Mouse (Mus musculus) liver, embryonic 15.5 days (tissue): ENCODE measurements at regions not wholly inside any gene's neighbourhood (a gene's known extent, or its start where the extent isn't known, plus 50 kb on each side); places are given as distances from the start of the nearest gene placed in this dataset.
"Not testable (repeated sequence)": the region's sequence is repeated elsewhere in the genome, so short reads cannot be mapped to it uniquely, and the experiment has no call there.

Experiments used
- ATAC-seq: fragments of 200-750 bp; cut with Nextera tagmentation; 2 replicates; pipeline ENCODE4 v1.8.0; 2017; ENCODE audit warnings: moderate number of reproducible peaks, mild to moderate bottlenecking, moderate library complexity; ENCODE audit not compliant: insufficient read depth
- H3K27ac ChIP-seq: fragments of 300-500 bp; sonication (generic); replicated peaks from 2 replicates; pipeline ENCODE4 v1.5.1; 2015; ENCODE audit warnings: mild to moderate bottlenecking, inconsistent platforms
- H3K27me3 ChIP-seq: fragments of 300-500 bp; sonication (generic); 2 replicates; pipeline ENCODE4 v1.6.1; 2015; ENCODE audit warnings: mild to moderate bottlenecking, inconsistent platforms
- H3K36me3 ChIP-seq: fragments of 300-500 bp; sonication (generic); replicated peaks from 2 replicates; pipeline ENCODE4 v1.6.1; 2015; ENCODE audit warnings: moderate library complexity, mild to moderate bottlenecking, inconsistent platforms
- H3K4me1 ChIP-seq: fragments of 300-500 bp; sonication (generic); replicated peaks from 2 replicates; pipeline ENCODE4 v1.6.1; 2015; ENCODE audit warnings: inconsistent platforms
- H3K4me2 ChIP-seq: fragments of 300-500 bp; sonication (generic); 2 replicates; pipeline ENCODE4 v1.6.1; 2015; ENCODE audit warnings: moderate library complexity, mild to moderate bottlenecking, inconsistent platforms
- H3K4me3 ChIP-seq: fragments of 300-500 bp; sonication (generic); replicated peaks from 2 replicates; pipeline ENCODE4 v1.5.1; 2015; ENCODE audit warnings: mild to moderate bottlenecking, inconsistent platforms
- H3K9ac ChIP-seq: fragments of 300-500 bp; sonication (generic); 2 replicates; pipeline ENCODE4 v1.6.1; 2015; ENCODE audit warnings: moderate library complexity, mild to moderate bottlenecking, inconsistent platforms
- H3K9me3 ChIP-seq: fragments of 300-500 bp; sonication (generic); replicated peaks from 2 replicates; pipeline ENCODE4 v1.6.1; 2016; ENCODE audit warnings: inconsistent platforms
- WGBS: fragments of 180-500 bp; shearing (Covaris S2); methylation state at CpG from one replicate; pipeline ENCODE4 v1.1.7; 2015; ENCODE audit warnings: mixed read lengths; ENCODE audit not compliant: insufficient replicate concordance; 5-methylcytosine and 5-hydroxymethylcytosine counted together

DNA sequence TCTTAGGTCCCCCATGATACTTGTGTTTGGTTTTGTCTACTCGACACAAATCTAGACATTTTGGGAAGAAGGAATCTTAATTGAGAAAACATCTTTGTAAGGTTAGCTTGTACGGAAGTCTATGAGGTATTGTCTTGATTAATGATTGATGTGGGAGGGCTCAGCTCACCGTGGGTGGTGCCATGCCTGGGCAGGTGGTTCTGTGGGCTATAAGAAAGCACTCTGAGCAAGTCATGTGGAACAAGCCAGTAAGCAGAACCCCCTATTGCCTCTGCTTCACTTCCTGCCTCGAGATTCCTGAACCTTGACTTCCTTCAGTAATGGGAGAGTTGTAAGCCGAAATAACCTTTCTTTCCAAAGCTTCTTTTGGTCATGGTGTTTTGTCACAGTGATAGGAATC lies 174.6 kb upstream of the Mpdz start:
- Histone ChIP-seq H3K4me3 (no peak overlapping the region), H3K9ac (no peak overlapping the region), H3K27me3 (no peaks in the 10 kb centered on the region), H3K4me1 (no peaks in the 10 kb centered on the region), H3K36me3 (no peaks in the 10 kb centered on the region), H3K4me2 (no peak overlapping the region), H3K9me3 (no peaks in the 10 kb centered on the region), H3K27ac (no peak overlapping the region)
- ATAC-seq = no peak
- WGBS = 42% methylated on average over 5 of the region's 5 CpGs

DNA sequence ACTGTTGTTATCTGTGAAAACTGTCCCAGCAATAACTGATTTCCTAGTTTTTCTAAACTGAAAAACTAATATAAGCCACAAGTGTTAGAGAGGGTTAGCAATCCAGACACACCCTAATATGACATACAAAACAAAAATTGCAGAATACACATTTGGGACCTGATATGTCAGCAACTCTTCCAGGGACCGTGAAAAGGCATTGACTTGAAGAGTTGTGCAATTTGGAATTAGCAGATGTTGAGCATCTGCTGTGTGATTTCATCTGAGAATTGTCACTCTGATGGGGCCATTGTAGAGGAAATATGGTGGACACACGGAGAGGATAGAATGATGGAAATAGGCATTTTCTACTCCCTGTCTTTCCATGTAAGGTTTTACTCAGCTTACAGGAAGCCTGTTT lies 168.6 kb upstream of the Mpdz start:
- no peak overlapping the region for H3K27ac ChIP-seq
- no peak overlapping the region for H3K9ac ChIP-seq
- ATAC-seq = no peak
- H3K27me3 ChIP-seq = no peaks in the 10 kb centered on the region
- no peaks in the 10 kb centered on the region for H3K36me3 ChIP-seq
- H3K4me2 ChIP-seq = no peak overlapping the region
- H3K9me3 ChIP-seq = no peaks in the 10 kb centered on the region
- 60% methylated on average over 2 of the region's 2 CpGs for WGBS
- no peaks in the 10 kb centered on the region for H3K4me1 ChIP-seq
- H3K4me3 ChIP-seq = no peak overlapping the region

DNA sequence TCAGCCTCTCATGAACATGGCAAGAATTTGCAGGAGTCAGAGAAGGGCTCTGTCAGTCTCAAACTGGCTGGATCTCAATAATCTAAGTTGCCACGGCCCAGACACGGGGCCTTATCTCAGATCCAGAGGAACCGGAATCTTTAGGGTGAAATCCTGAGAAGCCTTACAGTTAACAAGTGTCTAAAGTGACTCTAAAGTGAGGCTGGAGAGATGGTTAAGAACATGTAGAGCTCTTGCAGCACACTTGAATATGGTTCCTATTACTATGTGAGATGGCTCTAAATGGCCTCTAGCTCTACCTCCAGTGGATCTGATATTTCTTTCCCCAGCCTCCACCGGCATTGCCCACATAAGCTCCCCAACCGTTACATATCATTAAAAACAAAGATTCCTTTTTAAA lies 157.8 kb upstream of the Mpdz start:
- 69% methylated on average over 5 of the region's 5 CpGs for whole genome bisulfite sequencing
- Histone ChIP-seq H3K9me3 (no peaks in the 10 kb centered on the region), H3K4me2 (no peak overlapping the region), H3K36me3 (no peaks in the 10 kb centered on the region), H3K4me1 (no peaks in the 10 kb centered on the region), H3K27me3 (no peaks in the 10 kb centered on the region), H3K27ac (no peak overlapping the region), H3K4me3 (no peak overlapping the region), H3K9ac (no peak overlapping the region)
- ATAC-seq = no peak

DNA sequence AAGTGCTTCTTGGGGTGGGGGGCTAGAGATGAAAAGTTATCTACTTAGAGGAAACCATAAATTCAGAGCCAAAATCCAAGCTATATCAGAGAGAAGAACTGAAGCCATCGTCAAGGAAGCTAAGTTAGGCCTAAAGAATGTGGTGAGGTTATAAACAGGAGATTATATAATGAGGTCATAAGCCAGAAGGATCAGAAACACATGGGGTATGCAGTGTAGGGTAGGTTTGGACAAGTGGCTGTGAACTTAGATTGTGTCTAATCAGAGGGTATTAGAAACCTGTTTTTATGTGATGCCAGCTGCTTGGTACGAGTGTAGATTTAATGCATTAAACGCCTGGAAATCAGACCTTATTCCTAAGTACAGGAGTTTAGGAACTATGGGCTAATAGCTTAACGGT lies 154.8 kb upstream of the Mpdz start:
- Histone ChIP-seq H3K4me2 (no peak overlapping the region), H3K27me3 (no peaks in the 10 kb centered on the region), H3K9me3 (no peaks in the 10 kb centered on the region), H3K27ac (no peak overlapping the region), H3K36me3 (no peaks in the 10 kb centered on the region), H3K4me1 (no peaks in the 10 kb centered on the region), H3K9ac (no peak overlapping the region), H3K4me3 (no peak overlapping the region)
- ATAC-seq = no peak
- 61% methylated on average over 4 of the region's 4 CpGs for WGBS

DNA sequence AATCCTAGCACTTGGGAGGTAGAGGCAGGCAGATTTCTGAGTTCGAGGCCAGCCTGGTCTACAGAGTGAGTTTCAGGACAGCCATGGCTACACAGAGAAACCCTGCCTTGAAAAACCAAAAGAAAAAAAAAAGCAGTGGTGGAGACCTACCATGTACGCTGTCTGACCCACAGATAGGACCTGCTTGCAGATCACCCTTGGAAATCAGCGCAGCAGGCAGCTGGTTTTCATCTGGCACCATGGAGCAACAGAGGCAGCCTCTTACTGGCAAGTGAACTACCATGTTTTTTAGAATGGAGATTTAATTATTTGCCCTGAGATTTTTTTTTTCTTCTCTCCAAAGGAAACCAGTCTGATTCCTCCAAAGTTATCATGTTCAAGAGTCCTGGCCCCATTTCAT lies 150.8 kb upstream of the Mpdz start:
- H3K9me3 ChIP-seq, H3K4me2 ChIP-seq, H3K27ac ChIP-seq, H3K36me3 ChIP-seq, ATAC-seq, H3K27me3 ChIP-seq, H3K9ac ChIP-seq, H3K4me3 ChIP-seq, H3K4me1 ChIP-seq: not testable (repeated sequence)
- WGBS = 70% methylated on average over 3 of the region's 3 CpGs

DNA sequence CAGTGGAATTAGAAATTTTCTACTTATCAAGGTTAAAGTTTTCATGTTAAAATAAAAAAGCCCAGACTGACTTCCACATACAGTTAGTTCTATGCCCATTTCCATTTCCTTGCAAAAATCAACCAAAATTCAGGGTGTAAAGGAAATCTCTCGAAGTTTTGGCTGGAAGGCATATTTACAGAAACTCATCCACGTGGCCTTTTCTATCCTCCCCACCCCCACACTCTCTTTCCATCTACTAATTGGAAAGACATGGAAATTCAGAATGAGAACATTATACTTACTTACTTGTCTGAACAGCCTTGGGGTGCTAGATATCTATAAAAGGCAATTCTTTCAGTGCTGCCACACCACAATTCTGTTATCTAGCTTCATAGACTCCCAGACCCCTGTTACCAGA lies 139.9 kb upstream of the Mpdz start:
- Histone ChIP-seq H3K4me2 (no peak overlapping the region), H3K9me3 (no peaks in the 10 kb centered on the region), H3K36me3 (no peaks in the 10 kb centered on the region), H3K9ac (no peak overlapping the region), H3K4me1 (no peaks in the 10 kb centered on the region), H3K27ac (no peak overlapping the region), H3K4me3 (no peak overlapping the region), H3K27me3 (no peaks in the 10 kb centered on the region)
- 40% methylated on average over 2 of the region's 2 CpGs for WGBS
- no peak for ATAC-seq

DNA sequence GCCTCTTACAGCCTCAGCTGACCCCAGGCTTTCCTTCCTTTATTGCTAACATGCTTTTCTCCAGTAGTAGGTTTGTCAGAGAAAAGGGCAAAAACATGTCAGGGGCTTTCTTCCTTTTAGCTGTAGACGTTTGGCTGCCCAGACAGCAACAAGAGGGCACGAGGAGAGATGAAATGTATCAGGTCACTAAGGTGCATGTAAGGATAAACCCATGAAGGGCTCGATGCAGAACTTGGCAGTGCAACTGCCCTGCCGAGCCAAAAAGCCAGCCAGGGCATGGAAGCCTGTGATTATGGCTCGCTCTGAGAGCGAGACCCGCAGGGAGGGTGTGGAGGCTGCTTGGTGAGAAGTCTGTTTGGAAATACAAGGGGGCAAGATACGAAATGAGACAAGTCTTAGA lies 137.9 kb upstream of the Mpdz start:
- 53% methylated on average over 8 of the region's 8 CpGs for WGBS
- Histone ChIP-seq H3K9ac (no peak overlapping the region), H3K27ac (no peak overlapping the region), H3K4me1 (no peaks in the 10 kb centered on the region), H3K4me3 (no peak overlapping the region), H3K9me3 (no peaks in the 10 kb centered on the region), H3K36me3 (no peaks in the 10 kb centered on the region), H3K27me3 (no peaks in the 10 kb centered on the region), H3K4me2 (no peak overlapping the region)
- ATAC-seq = no peak

DNA sequence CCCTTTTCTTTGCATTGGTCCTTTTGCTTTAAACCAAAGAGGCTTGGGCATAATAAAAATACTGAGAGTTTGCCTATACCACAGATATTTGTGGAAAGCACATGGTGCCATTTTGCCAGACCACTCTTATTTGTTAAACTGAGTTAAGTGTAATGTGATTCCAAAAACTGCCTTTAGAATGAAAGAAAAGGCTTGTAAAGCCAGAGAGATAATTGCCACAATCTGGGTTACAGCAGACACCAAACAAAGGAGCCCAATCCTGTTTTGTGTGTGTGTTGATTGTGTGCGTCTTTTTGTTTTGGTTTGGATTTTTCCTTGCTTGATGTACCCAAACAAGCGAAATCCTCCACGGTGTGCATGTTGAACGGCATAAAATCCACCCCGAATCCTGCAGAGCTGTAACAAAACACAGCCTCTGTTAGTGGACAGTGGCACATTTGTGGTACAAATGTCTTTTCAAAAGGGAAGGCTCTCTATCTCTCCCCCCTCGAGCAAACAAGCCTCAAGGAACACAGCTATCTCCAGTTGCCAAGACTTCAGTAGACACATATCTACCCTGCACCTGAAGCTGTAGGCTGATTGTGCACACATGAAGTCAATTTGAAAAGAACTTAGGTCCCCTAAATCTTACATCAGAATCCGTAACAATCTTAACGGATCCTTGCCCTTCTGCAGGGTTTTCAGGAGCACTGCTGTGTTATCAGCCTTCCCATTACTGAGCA lies 136.9 kb upstream of the Mpdz start:
- 57% methylated on average over 8 of the region's 8 CpGs for WGBS
- no peak overlapping the region for H3K4me2 ChIP-seq

DNA sequence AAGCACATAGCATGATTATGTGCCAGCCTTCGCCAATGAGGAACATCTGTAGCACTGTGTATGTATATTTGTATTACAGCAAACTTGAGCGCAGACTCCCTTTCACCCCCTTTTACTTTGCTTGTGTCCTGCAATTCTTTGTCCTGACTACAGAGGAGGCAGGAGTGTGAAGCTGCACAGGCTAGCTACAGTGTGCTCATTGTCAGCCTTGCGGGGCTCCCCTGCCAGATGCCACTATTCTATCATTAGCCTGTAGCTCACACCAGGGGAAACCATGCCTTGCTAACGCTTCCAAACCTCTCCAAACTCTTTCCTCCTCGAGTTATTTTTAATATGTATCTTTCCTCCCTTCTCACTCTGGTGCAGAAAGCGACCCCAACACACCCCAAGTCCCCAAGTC lies 136.4 kb upstream of the Mpdz start:
- Histone ChIP-seq H3K36me3 (no peaks in the 10 kb centered on the region), H3K4me1 (no peaks in the 10 kb centered on the region), H3K4me2 (no peak overlapping the region), H3K9ac (no peak overlapping the region), H3K27me3 (no peaks in the 10 kb centered on the region), H3K27ac (no peak overlapping the region), H3K4me3 (no peak overlapping the region), H3K9me3 (no peaks in the 10 kb centered on the region)
- no peak for ATAC-seq
- WGBS = 53% methylated on average over 6 of the region's 6 CpGs

More for the DNA sequence above, 136.9 kb upstream of the Mpdz start:
- H3K36me3 ChIP-seq = no peaks in the 10 kb centered on the region
- no peaks in the 10 kb centered on the region for H3K4me1 ChIP-seq
- no peak for ATAC-seq
- H3K27me3 ChIP-seq = no peaks in the 10 kb centered on the region
- H3K27ac ChIP-seq = no peak overlapping the region
- H3K4me3 ChIP-seq = no peak overlapping the region
- no peak overlapping the region for H3K9ac ChIP-seq
- no peaks in the 10 kb centered on the region for H3K9me3 ChIP-seq

DNA sequence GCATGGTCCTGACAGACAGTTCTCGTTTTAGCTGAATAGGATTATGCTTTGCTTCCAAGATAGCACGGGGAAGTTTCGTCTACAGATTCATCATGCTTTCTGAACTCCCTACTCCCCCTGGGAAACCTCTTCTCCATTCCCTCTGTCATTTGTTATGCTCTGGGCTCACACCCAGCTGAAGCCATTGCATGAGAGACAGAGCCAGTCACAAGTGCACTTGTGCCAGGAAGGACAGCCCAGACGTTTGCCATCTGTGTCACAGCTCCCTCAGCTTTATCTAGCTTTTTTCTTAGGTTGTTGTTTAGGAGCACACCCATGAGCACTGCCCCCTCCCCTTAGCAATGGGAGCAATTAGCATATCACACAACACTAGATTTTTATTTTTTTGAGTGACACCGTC lies 131.2 kb upstream of the Mpdz start:
- no peaks in the 10 kb centered on the region for H3K4me1 ChIP-seq
- no peaks in the 10 kb centered on the region for H3K9me3 ChIP-seq
- no peak overlapping the region for H3K4me3 ChIP-seq
- ATAC-seq = no peak
- H3K9ac ChIP-seq = no peak overlapping the region
- WGBS = 47% methylated on average over 5 of the region's 5 CpGs
- H3K27me3 ChIP-seq = no peaks in the 10 kb centered on the region
- no peak overlapping the region for H3K27ac ChIP-seq
- H3K36me3 ChIP-seq = no peaks in the 10 kb centered on the region
- H3K4me2 ChIP-seq = no peak overlapping the region

DNA sequence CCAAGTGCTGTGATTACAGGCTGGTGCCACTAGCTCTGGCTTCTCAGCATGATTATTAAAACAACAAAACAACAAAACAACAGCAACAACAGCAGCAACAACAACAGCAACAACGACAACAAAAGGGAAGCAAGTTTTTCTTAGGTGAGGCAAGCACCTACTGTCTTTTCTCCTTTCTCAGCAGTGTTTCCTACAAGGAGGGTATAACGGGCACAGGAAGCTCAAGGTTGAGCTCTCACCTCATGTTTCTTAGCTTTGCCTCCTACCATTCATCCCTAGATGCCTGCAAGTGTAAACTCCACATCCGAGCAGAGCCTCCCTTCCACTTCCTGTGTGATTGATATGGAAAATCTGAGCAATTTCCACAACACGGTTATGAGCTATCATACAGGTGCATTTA lies 128.1 kb upstream of the Mpdz start:
- no peaks in the 10 kb centered on the region for H3K4me1 ChIP-seq
- no peaks in the 10 kb centered on the region for H3K27me3 ChIP-seq
- no peak for ATAC-seq
- H3K27ac ChIP-seq = no peak overlapping the region
- H3K9ac ChIP-seq = no peak overlapping the region
- WGBS = 44% methylated on average over 4 of the region's 4 CpGs
- H3K4me3 ChIP-seq = no peak overlapping the region
- H3K9me3 ChIP-seq = no peaks in the 10 kb centered on the region
- H3K36me3 ChIP-seq = no peaks in the 10 kb centered on the region
- H3K4me2 ChIP-seq = no peak overlapping the region

DNA sequence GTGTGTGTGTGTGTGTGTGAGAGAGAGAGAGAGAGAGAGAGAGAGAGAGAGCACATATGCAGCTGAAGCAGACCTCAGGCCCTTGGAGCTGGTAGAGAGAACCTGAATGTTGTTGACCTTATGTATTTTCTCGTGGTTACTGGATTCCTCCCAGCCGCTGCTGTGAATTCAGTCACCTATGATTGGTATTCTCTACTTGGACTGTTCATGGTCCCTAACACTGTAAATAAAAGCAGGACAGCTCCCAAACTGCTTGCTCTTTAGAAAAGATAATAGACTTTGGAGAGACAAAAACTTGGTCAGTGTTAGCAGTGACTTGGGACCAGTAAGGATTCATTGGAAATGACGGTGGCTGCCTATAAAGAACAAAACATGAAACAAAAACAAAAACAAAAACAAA lies 126.9 kb upstream of the Mpdz start:
- WGBS = 68% methylated on average over 3 of the region's 3 CpGs
- Histone ChIP-seq H3K9ac (no peak overlapping the region), H3K4me3 (no peak overlapping the region), H3K9me3 (no peaks in the 10 kb centered on the region), H3K4me2 (no peak overlapping the region), H3K27me3 (no peaks in the 10 kb centered on the region), H3K27ac (no peak overlapping the region), H3K4me1 (no peaks in the 10 kb centered on the region), H3K36me3 (no peaks in the 10 kb centered on the region)
- ATAC-seq = no peak
